Mouse (Mus musculus) lung, embryonic 14.5 days (tissue): ENCODE measurements at regions not wholly inside any gene's neighbourhood (a gene's known extent, or its start where the extent isn't known, plus 50 kb on each side); places are given as distances from the start of the nearest gene placed in this dataset.

Experiments
- ATAC-seq: fragments of 200-750 bp; cut with Nextera tagmentation; 2 replicates; pipeline ENCODE4 v1.8.0; 2017; ENCODE audit warnings: mild to moderate bottlenecking, moderate TSS enrichment, moderate library complexity; ENCODE audit not compliant: insufficient read depth
- DNase-seq: peaks from one replicate; pipeline ENCODE4 v3.0.0-alpha.2; 2015
- H3K27ac ChIP-seq: fragments of 300-500 bp; sonication (generic); 2 replicates; pipeline ENCODE4 v1.5.1; 2014; ENCODE audit warnings: low read depth, mild to moderate bottlenecking, moderate library complexity
- H3K27me3 ChIP-seq: fragments of 300-500 bp; sonication (generic); 2 replicates; pipeline ENCODE4 v1.6.1; 2014; ENCODE audit warnings: low read length, control low read depth; ENCODE audit not compliant: insufficient read depth
- H3K36me3 ChIP-seq: fragments of 300-500 bp; sonication (generic); 2 replicates; pipeline ENCODE4 v1.6.1; 2014; ENCODE audit warnings: control low read depth; ENCODE audit not compliant: insufficient read depth
- H3K4me1 ChIP-seq: fragments of 300-500 bp; sonication (generic); 2 replicates; pipeline ENCODE4 v1.6.1; 2014; ENCODE audit warnings: antibody characterized with exemption, control low read depth; ENCODE audit not compliant: insufficient read depth
- H3K4me2 ChIP-seq: fragments of 300-500 bp; sonication (generic); 2 replicates; pipeline ENCODE4 v1.6.1; 2014; ENCODE audit warnings: mild to moderate bottlenecking
- H3K4me3 ChIP-seq: fragments of 300-500 bp; sonication (generic); 2 replicates; pipeline ENCODE4 v1.5.1; 2014; ENCODE audit warnings: low read depth, low read length
- H3K9ac ChIP-seq: fragments of 300-500 bp; sonication (generic); 2 replicates; pipeline ENCODE4 v1.6.1; 2014
- H3K9me3 ChIP-seq: fragments of 300-500 bp; sonication (generic); 2 replicates; pipeline ENCODE4 v1.6.1; 2016; ENCODE audit warnings: low read depth, low read length, control low read depth
- CTCF ChIP-seq: IDR thresholded peaks from 2 replicates; pipeline ENCODE4 v1.5.1; 2016; ENCODE audit warnings: antibody characterized with exemption, low read depth
- WGBS: fragments of 180-500 bp; shearing (Covaris S2); extraction: QIAGEN DNeasy Blood & Tissue Kit; methylation state at CpG from one replicate; pipeline ENCODE4 v1.1.7; 2014; 5-methylcytosine and 5-hydroxymethylcytosine counted together

DNA sequence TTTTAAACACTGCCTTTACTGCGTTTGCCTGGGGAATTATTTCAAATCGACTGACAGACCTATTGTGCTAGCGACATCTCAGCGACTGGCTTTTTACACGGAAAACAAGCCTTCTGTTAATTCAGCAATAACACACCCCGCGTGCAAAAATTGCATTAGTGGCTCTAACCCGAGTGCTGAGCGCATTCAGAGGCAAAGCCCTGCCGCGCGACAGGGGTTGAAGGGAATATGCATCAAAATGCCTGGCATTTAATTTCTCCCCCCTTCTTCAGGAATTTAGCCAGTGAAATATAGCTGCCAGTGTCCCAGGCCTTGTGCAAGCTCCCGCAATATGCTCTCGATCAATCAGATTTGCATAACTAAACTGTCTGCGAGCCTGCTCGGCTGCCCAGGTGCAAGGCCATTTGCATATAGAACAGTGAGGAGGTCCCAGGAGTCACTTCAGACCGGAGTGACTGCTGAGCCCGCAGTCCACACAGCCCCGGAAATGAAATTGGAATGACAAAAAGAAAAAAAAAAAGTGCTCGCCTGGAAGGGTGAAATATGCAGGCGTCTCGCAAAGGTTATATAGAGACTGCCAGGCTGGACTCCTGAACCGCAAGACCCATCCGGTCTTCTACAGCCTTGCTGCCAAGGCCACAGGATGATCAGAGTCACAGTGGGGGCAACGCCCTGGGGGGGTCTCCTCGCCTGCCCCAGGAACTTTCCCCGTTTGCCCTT, 165.1 kb downstream of the Vrk1 start:
- no peak overlapping the region for H3K27ac ChIP-seq
- peak overlapping the region; percentile 38 for H3K4me3 ChIP-seq
- H3K9me3 ChIP-seq: no peaks in the 10 kb centered on the region
- no peak for ATAC-seq
- peak; percentile 11 for DNase-seq
- WGBS: 4% methylated on average over 27 of the region's 27 CpGs
- H3K4me1 ChIP-seq: no peaks in the 10 kb centered on the region
- H3K4me2 ChIP-seq: peak overlapping the region; percentile 78
- H3K27me3 ChIP-seq: peaks cover 21% of the 10 kb centered on the region; the same call in 1 of the 2 replicates
- H3K36me3 ChIP-seq: no peaks in the 10 kb centered on the region
- no peak for TF ChIP-seq CTCF
- no peak overlapping the region for H3K9ac ChIP-seq

DNA sequence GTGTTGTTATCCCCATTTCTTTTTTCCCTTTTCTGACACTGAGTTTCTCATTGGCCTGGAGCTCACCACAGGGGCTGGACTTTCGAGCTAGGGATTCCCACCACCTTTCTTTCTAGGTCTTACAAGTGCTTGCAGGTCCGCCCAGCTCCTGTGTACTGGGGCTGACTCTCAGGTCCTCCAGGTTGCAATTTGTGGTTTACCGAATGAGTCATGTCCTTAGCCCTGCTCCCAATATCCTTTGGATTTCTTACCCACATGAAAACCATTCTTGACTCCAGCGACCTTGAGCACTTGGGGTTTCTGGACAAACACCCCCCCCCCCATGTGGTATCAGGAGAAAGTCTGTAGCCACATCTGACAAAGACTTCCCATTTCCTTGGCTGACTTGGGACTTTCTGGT, 167.3 kb downstream of the Vrk1 start:
- Histone ChIP-seq H3K9me3 (no peaks in the 10 kb centered on the region), H3K27me3 (peaks cover 21% of the 10 kb centered on the region; the same call in 1 of the 2 replicates)
- ATAC-seq: no peak

DNA sequence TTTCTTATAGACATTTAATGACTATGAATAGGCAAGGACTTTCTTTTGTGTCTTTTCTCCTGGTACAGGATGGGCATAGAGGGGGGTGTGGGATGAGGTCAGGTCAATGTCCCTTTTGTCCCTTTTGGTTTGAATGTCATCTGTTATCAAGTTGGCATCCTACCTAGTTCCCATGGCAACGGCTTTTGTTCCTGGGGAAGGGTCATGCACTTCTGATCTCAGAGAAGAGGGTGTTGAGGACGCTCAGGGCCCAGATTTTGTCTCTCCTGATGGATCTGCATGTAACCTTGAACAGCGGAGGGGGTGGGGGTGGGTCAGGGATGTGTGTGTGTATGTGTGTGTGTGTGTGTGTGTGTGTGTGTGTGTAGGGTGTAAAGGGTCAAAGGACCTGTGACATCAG, 167.8 kb downstream of the Vrk1 start:
- no peaks in the 10 kb centered on the region for H3K36me3 ChIP-seq
- no peak overlapping the region for H3K4me2 ChIP-seq
- no peaks in the 10 kb centered on the region for H3K9me3 ChIP-seq
- TF ChIP-seq CTCF: no peak
- no peaks in the 10 kb centered on the region for H3K4me1 ChIP-seq
- 70% methylated on average over 3 of the region's 3 CpGs for WGBS
- H3K27ac ChIP-seq: no peak overlapping the region
- no peak overlapping the region for H3K9ac ChIP-seq
- DNase-seq: no peak
- H3K4me3 ChIP-seq: no peak overlapping the region
- peaks cover 21% of the 10 kb centered on the region; the same call in 1 of the 2 replicates for H3K27me3 ChIP-seq
- ATAC-seq: no peak

More for the DNA sequence above, 167.3 kb downstream of the Vrk1 start:
- H3K4me3 ChIP-seq: no peak overlapping the region
- H3K4me2 ChIP-seq: no peak overlapping the region
- H3K4me1 ChIP-seq: no peaks in the 10 kb centered on the region
- TF ChIP-seq CTCF: no peak
- H3K9ac ChIP-seq: no peak overlapping the region
- no peaks in the 10 kb centered on the region for H3K36me3 ChIP-seq
- 55% methylated on average over 4 of the region's 4 CpGs for WGBS
- DNase-seq: no peak
- no peak overlapping the region for H3K27ac ChIP-seq

DNA sequence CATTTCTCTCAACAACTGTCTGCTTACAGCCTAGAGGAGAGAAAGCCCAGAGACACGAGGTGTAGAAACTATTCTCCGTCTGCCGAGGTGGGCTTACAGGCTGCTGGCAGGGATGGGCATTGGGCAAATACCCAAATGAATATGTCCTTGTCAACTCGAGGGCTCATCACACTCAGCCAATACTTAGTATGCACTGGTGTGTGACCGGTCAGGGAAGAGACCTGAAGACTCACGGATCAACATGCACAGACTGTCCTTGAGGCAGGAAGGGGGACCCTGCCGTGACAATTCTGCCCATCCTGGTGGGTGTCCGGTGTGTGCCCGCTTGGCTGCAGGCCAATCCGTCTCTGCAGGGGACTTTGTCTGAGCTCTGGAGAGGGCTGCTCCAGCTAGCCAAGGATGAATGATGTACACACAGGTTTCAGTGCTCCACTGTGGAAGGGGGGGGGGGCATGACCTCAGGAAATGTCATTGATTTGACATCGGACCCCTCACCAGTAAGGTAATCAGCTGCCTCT, 168.7 kb downstream of the Vrk1 start:
- Histone ChIP-seq H3K27ac (no peak overlapping the region), H3K4me3 (no peak overlapping the region), H3K4me2 (no peak overlapping the region), H3K9me3 (no peaks in the 10 kb centered on the region), H3K9ac (no peak overlapping the region), H3K27me3 (peaks cover 16% of the 10 kb centered on the region; the same call in 1 of the 2 replicates), H3K4me1 (no peaks in the 10 kb centered on the region), H3K36me3 (no peaks in the 10 kb centered on the region)
- DNase-seq (no peak), ATAC-seq (no peak)
- 78% methylated on average over 11 of the region's 11 CpGs for WGBS
- no peak for TF ChIP-seq CTCF

DNA sequence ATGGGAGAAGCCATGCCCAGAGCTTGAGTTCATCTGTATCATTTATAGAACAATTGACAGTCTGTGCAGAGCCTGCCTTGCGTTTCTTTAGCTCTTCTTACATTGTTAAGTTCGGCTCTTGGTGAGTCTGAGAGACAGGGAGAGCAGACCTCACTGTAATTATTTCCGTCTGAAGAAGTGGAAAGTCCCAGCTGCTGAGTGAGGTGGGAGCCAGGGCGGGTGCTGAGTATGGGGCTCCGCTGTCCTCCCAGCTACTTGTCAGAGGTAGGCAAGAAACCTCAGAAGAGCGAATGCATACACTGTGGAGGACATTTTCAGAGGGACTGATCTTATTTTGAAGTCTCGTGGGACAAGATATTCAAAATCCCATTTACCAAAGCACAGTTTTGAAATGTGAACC, 172.9 kb downstream of the Vrk1 start:
- DNase-seq (no peak), ATAC-seq (no peak)
- no peak overlapping the region for H3K4me2 ChIP-seq
- H3K9me3 ChIP-seq: no peaks in the 10 kb centered on the region
- no peak for TF ChIP-seq CTCF
- no peak overlapping the region for H3K4me3 ChIP-seq
- no peaks in the 10 kb centered on the region for H3K36me3 ChIP-seq
- H3K9ac ChIP-seq: no peak overlapping the region
- no peaks in the 10 kb centered on the region for H3K27me3 ChIP-seq
- H3K27ac ChIP-seq: no peak overlapping the region
- no peaks in the 10 kb centered on the region for H3K4me1 ChIP-seq
- 66% methylated on average over 7 of the region's 7 CpGs for WGBS

DNA sequence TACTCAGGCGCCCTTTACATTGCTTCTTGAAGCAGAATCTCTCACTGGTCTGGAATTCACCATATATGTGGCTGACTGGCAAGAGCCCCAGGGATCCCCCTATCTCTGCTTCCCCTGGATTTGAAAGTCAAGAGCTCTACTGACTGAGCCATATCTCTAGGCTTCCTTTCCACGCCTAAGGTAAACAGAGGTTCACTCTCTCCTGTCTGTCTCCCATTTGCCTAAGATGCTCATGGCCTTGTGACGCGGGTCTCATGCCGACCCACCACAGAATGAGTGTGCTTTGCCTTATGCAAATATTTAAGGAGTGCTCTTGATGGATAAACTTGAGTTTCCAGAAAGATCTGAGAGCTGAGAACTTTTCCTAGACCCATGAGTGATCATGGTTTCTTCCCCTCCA, 173.9 kb downstream of the Vrk1 start:
- Histone ChIP-seq H3K4me2 (no peak overlapping the region), H3K9me3 (no peaks in the 10 kb centered on the region), H3K4me1 (no peaks in the 10 kb centered on the region), H3K9ac (no peak overlapping the region), H3K27me3 (no peaks in the 10 kb centered on the region), H3K4me3 (no peak overlapping the region), H3K36me3 (no peaks in the 10 kb centered on the region), H3K27ac (no peak overlapping the region)
- TF ChIP-seq CTCF: no peak
- peak; percentile 65; the same call in 1 of the 2 replicates for ATAC-seq
- WGBS: 53% methylated on average over 5 of the region's 5 CpGs
- no peak for DNase-seq

DNA sequence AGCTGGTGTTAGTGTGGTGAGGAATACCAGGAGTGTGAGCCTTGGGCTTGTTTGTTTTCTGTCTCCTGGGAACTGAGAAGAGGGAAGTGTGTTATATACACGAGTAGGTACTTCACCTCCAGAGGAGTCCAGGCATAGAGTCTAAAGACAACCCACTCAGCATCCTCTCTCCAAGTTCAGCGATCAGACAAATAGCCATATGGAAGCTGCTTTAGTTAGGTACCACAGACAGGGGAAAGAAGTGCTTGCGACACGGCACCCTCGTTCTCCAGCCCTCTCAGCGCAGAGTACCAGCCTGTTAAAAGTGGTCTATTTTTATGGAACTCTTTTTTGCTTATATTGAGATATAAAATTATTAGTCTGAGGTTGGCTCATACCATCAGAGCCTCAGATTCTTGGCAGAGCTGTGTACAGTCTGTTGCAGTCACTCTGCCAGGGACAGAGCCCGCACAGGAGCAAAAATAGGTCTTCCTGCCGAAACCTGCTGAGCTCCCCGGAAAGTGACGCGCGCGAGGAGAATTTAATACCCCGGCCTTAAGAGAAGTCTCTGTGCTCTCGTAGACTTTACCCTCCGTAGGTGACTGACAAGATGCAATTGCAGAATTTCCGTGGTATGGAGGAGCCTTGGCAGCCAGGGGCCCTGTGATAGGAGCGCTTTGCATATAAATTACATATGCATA, 175.5 kb downstream of the Vrk1 start:
- Histone ChIP-seq H3K27me3 (no peaks in the 10 kb centered on the region), H3K4me2 (no peak overlapping the region), H3K4me1 (no peaks in the 10 kb centered on the region), H3K27ac (no peak overlapping the region), H3K36me3 (no peaks in the 10 kb centered on the region), H3K9me3 (no peaks in the 10 kb centered on the region), H3K4me3 (no peak overlapping the region), H3K9ac (no peak overlapping the region)
- TF ChIP-seq CTCF: no peak
- DNase-seq: no peak
- no peak for ATAC-seq
- 59% methylated on average over 18 of the region's 18 CpGs for WGBS
